8 mouse cellular contexts compared by ENCODE assay signal in the genomic region with DNA sequence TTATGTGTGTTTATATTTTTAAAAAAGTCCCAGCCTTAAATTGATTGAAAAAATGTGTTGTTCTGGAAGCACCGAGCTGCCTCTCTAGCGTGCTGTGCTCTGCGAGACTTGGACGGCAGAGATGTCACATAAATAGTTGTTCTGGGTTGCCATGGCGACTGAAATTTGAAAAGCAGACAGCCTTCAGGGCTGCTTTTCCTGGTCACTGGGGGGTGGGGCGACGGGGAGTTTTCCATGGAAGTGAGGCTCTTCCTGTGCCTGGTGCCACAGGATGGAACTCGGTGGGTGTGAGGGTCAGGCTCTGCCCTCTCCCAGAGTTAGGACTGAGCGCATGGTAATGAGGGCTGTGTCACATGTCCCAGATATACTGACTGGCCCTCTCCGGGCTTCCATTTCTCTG.
DNase-seq lines count a peak whose midpoint lies in the region; ATAC-seq and TF ChIP-seq lines count a peak whose summit lies in the region.

No protein-coding gene starts in this region.

- peaks cover 22% of the 10 kb centered on the region for H3K4me1 ChIP-seq in forebrain, embryonic 11.5 days (replicated peaks; ENCODE audit: control insufficient read depth, insufficient read depth, low read length)
- H3K4me1 ChIP-seq in heart, postnatal 0 days (ENCODE audit: control insufficient read depth, insufficient read depth) = no peaks in the 10 kb centered on the region
- no peaks in the 10 kb centered on the region; the same call in 1 of the 2 replicates for H3K4me1 ChIP-seq in kidney, postnatal 0 days (replicated peaks; ENCODE audit: insufficient read depth, low read length)
- peaks cover 31% of the 10 kb centered on the region for H3K4me1 ChIP-seq in limb, embryonic 12.5 days (replicated peaks)
- H3K4me1 ChIP-seq in neural tube, embryonic 13.5 days (replicated peaks) = peaks cover 31% of the 10 kb centered on the region

- no peak overlapping the region for H3K27ac ChIP-seq in forebrain, embryonic 11.5 days (ENCODE audit: low read depth, low read length)
- no peak overlapping the region for H3K27ac ChIP-seq in heart, postnatal 0 days (ENCODE audit: low read depth)
- 0 out of 2 replicates have a peak overlapping the region, but pooled peaks have one; percentile 50 for H3K27ac ChIP-seq in kidney, postnatal 0 days
- peak overlapping the region; percentile 29; the same call in 1 of the 2 replicates for H3K27ac ChIP-seq in limb, embryonic 12.5 days
- 0 out of 2 replicates have a peak overlapping the region, but pooled peaks have one; percentile 23 for H3K27ac ChIP-seq in neural tube, embryonic 13.5 days (replicated peaks)

- H3K4me2 ChIP-seq in forebrain, embryonic 11.5 days (ENCODE audit: low read depth, low read length, severe bottlenecking) = no peak overlapping the region
- no peak overlapping the region for H3K4me2 ChIP-seq in heart, postnatal 0 days (ENCODE audit: low read depth, low read length)
- H3K4me2 ChIP-seq in kidney, postnatal 0 days (ENCODE audit: low read length) = no peak overlapping the region
- H3K4me2 ChIP-seq in limb, embryonic 12.5 days = no peak overlapping the region; the same call in 1 of the 2 replicates
- H3K4me2 ChIP-seq in neural tube, embryonic 13.5 days = no peak overlapping the region

- H3K36me3 ChIP-seq in forebrain, embryonic 11.5 days (ENCODE audit: control insufficient read depth, insufficient read depth, low read length) = no peaks in the 10 kb centered on the region
- no peaks in the 10 kb centered on the region for H3K36me3 ChIP-seq in heart, postnatal 0 days (replicated peaks; ENCODE audit: control insufficient read depth, insufficient read depth, low read length)
- H3K36me3 ChIP-seq in kidney, postnatal 0 days (ENCODE audit: insufficient read depth, low read length) = no peaks in the 10 kb centered on the region
- no peaks in the 10 kb centered on the region for H3K36me3 ChIP-seq in limb, embryonic 12.5 days
- no peaks in the 10 kb centered on the region for H3K36me3 ChIP-seq in neural tube, embryonic 13.5 days

- WGBS in forebrain, embryonic 11.5 days = 15% methylated on average over 10 of the region's 10 CpGs
- WGBS in heart, postnatal 0 days = 43% methylated on average over 10 of the region's 10 CpGs
- WGBS in kidney, postnatal 0 days = 35% methylated on average over 10 of the region's 10 CpGs
- WGBS in limb, embryonic 12.5 days = 29% methylated on average over 10 of the region's 10 CpGs
- 11% methylated on average over 10 of the region's 10 CpGs for WGBS in neural tube, embryonic 13.5 days

- H3K4me3 ChIP-seq in forebrain, embryonic 11.5 days (ENCODE audit: low read depth, low read length) = no peak overlapping the region
- H3K4me3 ChIP-seq in heart, postnatal 0 days (ENCODE audit: low read depth, low read length) = no peak overlapping the region
- H3K4me3 ChIP-seq in kidney, postnatal 0 days (replicated peaks; ENCODE audit: low read depth, low read length) = no peak overlapping the region
- no peak overlapping the region for H3K4me3 ChIP-seq in limb, embryonic 12.5 days (replicated peaks)
- no peak overlapping the region for H3K4me3 ChIP-seq in neural tube, embryonic 13.5 days

- H3K27me3 ChIP-seq in forebrain, embryonic 11.5 days (ENCODE audit: control insufficient read depth, insufficient read depth, low read length) = no peaks in the 10 kb centered on the region
- 0 out of 2 replicates have a peak, but pooled peaks cover 11% of the 10 kb centered on the region for H3K27me3 ChIP-seq in heart, postnatal 0 days (ENCODE audit: control insufficient read depth, insufficient read depth, low read length)
- H3K27me3 ChIP-seq in kidney, postnatal 0 days (ENCODE audit: insufficient read depth, low read length) = no peaks in the 10 kb centered on the region
- H3K27me3 ChIP-seq in limb, embryonic 12.5 days = peaks cover 13% of the 10 kb centered on the region
- peaks cover 10% of the 10 kb centered on the region; the same call in 1 of the 2 replicates for H3K27me3 ChIP-seq in neural tube, embryonic 13.5 days

- H3K9ac ChIP-seq in forebrain, embryonic 11.5 days (ENCODE audit: low read length) = no peak overlapping the region
- no peak overlapping the region for H3K9ac ChIP-seq in heart, postnatal 0 days (replicated peaks; ENCODE audit: low read depth, low read length)
- no peak overlapping the region for H3K9ac ChIP-seq in kidney, postnatal 0 days (ENCODE audit: low read depth, low read length)
- 0 out of 2 replicates have a peak overlapping the region, but pooled peaks have one; percentile 12 for H3K9ac ChIP-seq in limb, embryonic 12.5 days (replicated peaks)
- H3K9ac ChIP-seq in neural tube, embryonic 13.5 days = no peak overlapping the region

- TF ChIP-seq EP300 in heart, postnatal 0 days (IDR thresholded peaks at IDR 0.05; ENCODE audit: low read depth) = no peak

- no peak for TF ChIP-seq CTCF in heart, postnatal 0 days (IDR thresholded peaks at IDR 0.05; ENCODE audit: low read depth)
- no peak for TF ChIP-seq CTCF in kidney, postnatal 0 days (IDR thresholded peaks at IDR 0.05; ENCODE audit: low read depth)

- DNase-seq in adrenal gland, postnatal 36 days = peak; percentile 54 to 67
- peak; percentile 82 for DNase-seq in forebrain, embryonic 11.5 days (ENCODE audit: low spot score)
- peak; percentile 58 for DNase-seq in heart, postnatal 0 days (ENCODE audit: low spot score)
- peak; percentile 92 for DNase-seq in kidney, postnatal 0 days (ENCODE audit: low spot score)
- DNase-seq in cerebellum, adult 9-11 months = no peak
- DNase-seq in ovary, postnatal 36 days (ENCODE audit: low spot score) = no peak

- H3K9me3 ChIP-seq in forebrain, embryonic 11.5 days (ENCODE audit: control insufficient read depth, low read length) = no peaks in the 10 kb centered on the region
- H3K9me3 ChIP-seq in heart, postnatal 0 days (replicated peaks; ENCODE audit: control insufficient read depth, low read length) = no peaks in the 10 kb centered on the region
- H3K9me3 ChIP-seq in kidney, postnatal 0 days (replicated peaks; ENCODE audit: low read length) = no peaks in the 10 kb centered on the region
- no peaks in the 10 kb centered on the region for H3K9me3 ChIP-seq in limb, embryonic 12.5 days
- H3K9me3 ChIP-seq in neural tube, embryonic 13.5 days = no peaks in the 10 kb centered on the region

- ATAC-seq in forebrain, embryonic 11.5 days (replicated peaks; ENCODE audit: low FRiP score) = peak; percentile 59
- peak; percentile 71 for ATAC-seq in heart, postnatal 0 days (ENCODE audit: insufficient read depth, low read depth)
- ATAC-seq in kidney, postnatal 0 days (replicated peaks; ENCODE audit: low FRiP score, low read depth) = peak; percentile 59; the same call in 1 of the 2 replicates
- ATAC-seq in limb, embryonic 12.5 days (ENCODE audit: insufficient number of reproducible peaks, insufficient read depth, low FRiP score, low TSS enrichment, low read depth) = peak; percentile 77
- peak; percentile 57 for ATAC-seq in neural tube, embryonic 13.5 days (ENCODE audit: low read depth)

Comparison
In these comparisons a context has a peak if more than half of its experiments do, and no peak if none do; other contexts are left out.
1. DNase-seq: peak in adrenal gland, postnatal 36 days (2 of 2), forebrain, embryonic 11.5 days (single experiment), heart, postnatal 0 days (single experiment) and kidney, postnatal 0 days (single experiment); none in cerebellum, adult 9-11 months (single experiment) and ovary, postnatal 36 days (single experiment).
2. H3K27ac ChIP-seq: peak in kidney, postnatal 0 days (single experiment), limb, embryonic 12.5 days (single experiment) and neural tube, embryonic 13.5 days (single experiment); none in forebrain, embryonic 11.5 days (single experiment) and heart, postnatal 0 days (single experiment).
3. Peak in every context shown above with its lines, with median percentiles within 50 percentile points of each other: ATAC-seq.